Mouse (Mus musculus): Measurements from ENCODE around the gene Pfn3.

DNA sequence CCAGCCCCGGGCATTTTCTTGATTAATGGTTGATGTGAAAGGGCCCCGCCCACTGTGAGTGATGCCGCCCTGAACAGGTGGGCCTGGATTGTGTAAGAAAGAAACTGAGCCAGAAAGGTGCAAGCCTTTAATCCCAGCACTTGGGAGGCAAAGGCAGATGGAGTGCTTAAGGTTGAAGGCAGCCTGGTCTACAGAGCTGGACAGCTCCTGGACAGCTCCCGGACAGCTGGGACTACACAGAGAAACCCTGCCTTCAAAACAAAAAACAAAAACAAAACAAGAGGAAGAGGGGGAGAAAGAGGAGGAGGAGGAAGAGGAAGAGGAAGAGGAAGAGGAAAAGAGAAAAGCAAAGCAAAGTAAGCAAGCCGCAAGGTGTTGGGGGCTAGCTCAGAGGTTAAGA is 4.1 kb upstream of the Pfn3 start:
- TF ChIP-seq CTCF (IDR thresholded peaks at IDR 0.05; ENCODE audit: borderline replicate concordance, insufficient read depth, low read length) (no peak), POLR2A (IDR thresholded peaks at IDR 0.05; ENCODE audit: low read depth, low read length) (no peak)
